Mouse (Mus musculus) lung, postnatal 4 days (tissue): ENCODE measurements around the gene Kirrel3.

Source experiments
- DNase-seq, 2 experiments: peaks; one replicate each; pipeline ENCODE4 v3.0.0; 2021

Kirrel3 gene

GRCm38 (mm10) chr9:34993467-34994211 lies 507.9 kb downstream of the Kirrel3 start:
- DNase-seq: peak; percentile 91 to 95

GRCm38 (mm10) chr9:34995078-34995477 lies 509.4 kb downstream of the Kirrel3 start:
- no peak for DNase-seq

- DNase-seq: no peak
These were observed 510.1 kb downstream of the Kirrel3 start for GRCm38 (mm10) chr9:34995660-34996378.

GRCm38 (mm10) chr9:34997880-34998865 lies 512.5 kb downstream of the Kirrel3 start:
- no peak for DNase-seq

GRCm38 (mm10) chr9:35004113-35004512 lies 518.4 kb downstream of the Kirrel3 start:
- no peak for DNase-seq

GRCm38 (mm10) chr9:35007697-35008341 lies 522.1 kb downstream of the Kirrel3 start:
- peak in 1 of 2 experiments; percentile 38 for DNase-seq

GRCm38 (mm10) chr9:35016762-35017161 lies 531.1 kb downstream of the Kirrel3 start:
- DNase-seq: peak; percentile 58 to 59

- DNase-seq: peak in 1 of 2 experiments; percentile 43
These were observed 531.9 kb downstream of the Kirrel3 start for GRCm38 (mm10) chr9:35017563-35017962.

- DNase-seq: no peak
These were observed 532.4 kb downstream of the Kirrel3 start for GRCm38 (mm10) chr9:35018056-35018455.

GRCm38 (mm10) chr9:35019372-35019771 lies 533.7 kb downstream of the Kirrel3 start:
- peak in 1 of 2 experiments; percentile 72 for DNase-seq

- DNase-seq: no peak
These were observed 534.4 kb downstream of the Kirrel3 start for GRCm38 (mm10) chr9:35020015-35020653.

- no peak for DNase-seq
These were observed 536.0 kb downstream of the Kirrel3 start for GRCm38 (mm10) chr9:35021744-35022143.

GRCm38 (mm10) chr9:35024591-35025496 lies 539.1 kb downstream of the Kirrel3 start:
- no peak for DNase-seq

GRCm38 (mm10) chr9:35026311-35026710 lies 540.6 kb downstream of the Kirrel3 start:
- DNase-seq: no peak

GRCm38 (mm10) chr9:35026897-35027311 lies 541.2 kb downstream of the Kirrel3 start:
- DNase-seq: no peak

- no peak for DNase-seq
These were observed 541.8 kb downstream of the Kirrel3 start for GRCm38 (mm10) chr9:35027382-35027997.

GRCm38 (mm10) chr9:35030823-35031222 lies 545.1 kb downstream of the Kirrel3 start:
- DNase-seq: no peak

GRCm38 (mm10) chr9:35032457-35032856 lies 546.8 kb downstream of the Kirrel3 start:
- DNase-seq: no peak

- DNase-seq: peak in 1 of 2 experiments; percentile 9
These were observed 549.4 kb downstream of the Kirrel3 start for GRCm38 (mm10) chr9:35035074-35035473.

GRCm38 (mm10) chr9:35038922-35039586 lies 553.4 kb downstream of the Kirrel3 start:
- peak; percentile 46 to 53 for DNase-seq
